23 mouse cellular contexts compared by ENCODE assay signal in genomic region chr4:12369551-12369950, GRCm38 (mm10).
DNase-seq lines count a peak whose midpoint lies in the region; ATAC-seq and TF ChIP-seq lines count a peak whose summit lies in the region.
"Had no signal": no experiment of that assay in that cellular context is flagged by ENCODE, and none has a peak within 500 bp of the region (broad histone marks: within the 10 kb centered on the region; RNA-seq: fewer than 3 reads in every experiment).

No protein-coding gene starts in this region.

- peaks cover 9% of the 10 kb centered on the region for H3K4me1 ChIP-seq in forebrain, embryonic 10.5 days
- H3K4me1 ChIP-seq in forebrain, postnatal 0 days (ENCODE audit: insufficient read depth), result no peaks in the 10 kb centered on the region
- peaks cover 5% of the 10 kb centered on the region; the same call in 1 of the 2 replicates for H3K4me1 ChIP-seq in forebrain, embryonic 13.5 days
- H3K4me1 ChIP-seq in forebrain, embryonic 16.5 days (replicated peaks; ENCODE audit: control insufficient read depth, insufficient read depth, low read length), result no peaks in the 10 kb centered on the region
- no peaks in the 10 kb centered on the region for H3K4me1 ChIP-seq in neural tube, embryonic 13.5 days (replicated peaks)
- H3K4me1 ChIP-seq: embryonic facial prominence, embryonic 10.5 days; embryonic facial prominence, embryonic 12.5 days had no signal

- ATAC-seq in forebrain, postnatal 0 days, result no peak
- 0 out of 2 replicates have a peak, but pooled peaks have one; percentile 13 for ATAC-seq in forebrain, embryonic 13.5 days
- ATAC-seq in forebrain, embryonic 16.5 days, result no peak
- ATAC-seq in neural tube, embryonic 13.5 days (ENCODE audit: low read depth), result no peak
- ATAC-seq: CD4-positive, CD25-positive, alpha-beta regulatory T cell, adult 4 months; forebrain, embryonic 14.5 days; Patski had no signal

- H3K9me3 ChIP-seq in forebrain, embryonic 10.5 days, result no peaks in the 10 kb centered on the region
- H3K9me3 ChIP-seq in forebrain, postnatal 0 days (ENCODE audit: low read length), result no peaks in the 10 kb centered on the region
- H3K9me3 ChIP-seq in forebrain, embryonic 13.5 days (replicated peaks), result no peaks in the 10 kb centered on the region
- H3K9me3 ChIP-seq in forebrain, embryonic 16.5 days (ENCODE audit: control insufficient read depth, low read length), result no peaks in the 10 kb centered on the region
- no peaks in the 10 kb centered on the region for H3K9me3 ChIP-seq in neural tube, embryonic 13.5 days
- H3K9me3 ChIP-seq: embryonic facial prominence, embryonic 10.5 days; embryonic facial prominence, embryonic 12.5 days; G1E had no signal

- DNase-seq in forebrain, embryonic 10.5 days (ENCODE audit: extremely low spot score, low spot score), result no peak
- DNase-seq in forebrain, postnatal 0 days, result no peak
- no peak for DNase-seq in neural tube, embryonic 10.5 days (ENCODE audit: extremely low spot score, low spot score)
- no peak for DNase-seq in gastrocnemius, adult 18-20 months (ENCODE audit: low spot score)
- DNase-seq: adrenal gland, adult 2 months; adrenal gland, postnatal 10 days; adrenal gland, postnatal 25 days; B cell, adult 2 months; cerebellum, adult 11-12 months; cerebellum, adult 2 months; cerebellum, adult 9-10 months; cerebellum, postnatal 10 days; cerebellum, postnatal 25 days had no signal

- H3K27ac ChIP-seq in forebrain, embryonic 10.5 days, result peak overlapping the region; percentile 20; the same call in 1 of the 2 replicates
- no peak overlapping the region for H3K27ac ChIP-seq in forebrain, postnatal 0 days (ENCODE audit: low read depth, low read length)
- no peak overlapping the region for H3K27ac ChIP-seq in forebrain, embryonic 13.5 days
- no peak overlapping the region for H3K27ac ChIP-seq in forebrain, embryonic 16.5 days (ENCODE audit: low read length)
- H3K27ac ChIP-seq in neural tube, embryonic 13.5 days (replicated peaks), result 0 out of 2 replicates have a peak overlapping the region, but pooled peaks have one; percentile 5
- H3K27ac ChIP-seq: embryonic facial prominence, embryonic 10.5 days; embryonic facial prominence, embryonic 12.5 days had no signal

- H3K4me3 ChIP-seq in forebrain, embryonic 10.5 days, result no peak overlapping the region
- no peak overlapping the region for H3K4me3 ChIP-seq in forebrain, postnatal 0 days (ENCODE audit: low read depth, low read length)
- no peak overlapping the region for H3K4me3 ChIP-seq in forebrain, embryonic 13.5 days
- no peak overlapping the region for H3K4me3 ChIP-seq in forebrain, embryonic 16.5 days (replicated peaks; ENCODE audit: low read length)
- no peak overlapping the region for H3K4me3 ChIP-seq in neural tube, embryonic 13.5 days
- H3K4me3 ChIP-seq: embryonic facial prominence, embryonic 10.5 days; embryonic facial prominence, embryonic 12.5 days had no signal

- H3K9ac ChIP-seq in forebrain, postnatal 0 days, result no peak overlapping the region
- no peak overlapping the region for H3K9ac ChIP-seq in forebrain, embryonic 13.5 days
- no peak overlapping the region for H3K9ac ChIP-seq in forebrain, embryonic 16.5 days (replicated peaks; ENCODE audit: low read depth, low read length)
- H3K9ac ChIP-seq in neural tube, embryonic 13.5 days, result no peak overlapping the region
- H3K9ac ChIP-seq: embryonic facial prominence, embryonic 12.5 days had no signal

- H3K4me2 ChIP-seq in forebrain, postnatal 0 days (ENCODE audit: low read depth), result no peak overlapping the region
- H3K4me2 ChIP-seq in forebrain, embryonic 13.5 days, result no peak overlapping the region
- H3K4me2 ChIP-seq in forebrain, embryonic 16.5 days (ENCODE audit: low read length), result no peak overlapping the region
- H3K4me2 ChIP-seq in neural tube, embryonic 13.5 days, result no peak overlapping the region
- H3K4me2 ChIP-seq: embryonic facial prominence, embryonic 12.5 days had no signal

- no peak for TF ChIP-seq CTCF in forebrain, postnatal 0 days (IDR thresholded peaks at IDR 0.05; ENCODE audit: low read depth)

- H3K27me3 ChIP-seq in forebrain, embryonic 10.5 days (ENCODE audit: poor library complexity, severe bottlenecking), result no peaks in the 10 kb centered on the region
- no peaks in the 10 kb centered on the region for H3K27me3 ChIP-seq in forebrain, postnatal 0 days (ENCODE audit: insufficient read depth, low read length)
- no peaks in the 10 kb centered on the region for H3K27me3 ChIP-seq in forebrain, embryonic 13.5 days
- no peaks in the 10 kb centered on the region for H3K27me3 ChIP-seq in forebrain, embryonic 16.5 days (replicated peaks; ENCODE audit: control insufficient read depth, insufficient read depth, low read length)
- no peaks in the 10 kb centered on the region for H3K27me3 ChIP-seq in neural tube, embryonic 13.5 days
- H3K27me3 ChIP-seq: CH12.LX; embryonic facial prominence, embryonic 12.5 days; Patski had no signal

- WGBS in forebrain, embryonic 10.5 days, result 49% methylated on average over 2 of the region's 2 CpGs
- 29% methylated on average over 2 of the region's 2 CpGs for WGBS in forebrain, postnatal 0 days
- 17% methylated on average over 2 of the region's 2 CpGs for WGBS in forebrain, embryonic 13.5 days
- 17% methylated on average over 2 of the region's 2 CpGs for WGBS in forebrain, embryonic 16.5 days
- WGBS in neural tube, embryonic 13.5 days, result 42% methylated on average over 2 of the region's 2 CpGs

- H3K36me3 ChIP-seq in forebrain, embryonic 10.5 days (replicated peaks), result no peaks in the 10 kb centered on the region
- H3K36me3 ChIP-seq in forebrain, postnatal 0 days (ENCODE audit: insufficient read depth), result no peaks in the 10 kb centered on the region
- no peaks in the 10 kb centered on the region for H3K36me3 ChIP-seq in forebrain, embryonic 13.5 days (ENCODE audit: poor library complexity, severe bottlenecking)
- no peaks in the 10 kb centered on the region for H3K36me3 ChIP-seq in forebrain, embryonic 16.5 days (ENCODE audit: control insufficient read depth, insufficient read depth)
- H3K36me3 ChIP-seq in neural tube, embryonic 13.5 days, result no peaks in the 10 kb centered on the region
- H3K36me3 ChIP-seq: embryonic facial prominence, embryonic 10.5 days; embryonic facial prominence, embryonic 12.5 days; G1E had no signal

Comparison
In these comparisons a context has a peak if more than half of its experiments do, and no peak if none do; other contexts are left out.
1. H3K27ac ChIP-seq: peak in forebrain, embryonic 10.5 days (single experiment) and neural tube, embryonic 13.5 days (single experiment); none in forebrain, postnatal 0 days (single experiment), forebrain, embryonic 13.5 days (single experiment) and forebrain, embryonic 16.5 days (single experiment).